In the genomic region with DNA sequence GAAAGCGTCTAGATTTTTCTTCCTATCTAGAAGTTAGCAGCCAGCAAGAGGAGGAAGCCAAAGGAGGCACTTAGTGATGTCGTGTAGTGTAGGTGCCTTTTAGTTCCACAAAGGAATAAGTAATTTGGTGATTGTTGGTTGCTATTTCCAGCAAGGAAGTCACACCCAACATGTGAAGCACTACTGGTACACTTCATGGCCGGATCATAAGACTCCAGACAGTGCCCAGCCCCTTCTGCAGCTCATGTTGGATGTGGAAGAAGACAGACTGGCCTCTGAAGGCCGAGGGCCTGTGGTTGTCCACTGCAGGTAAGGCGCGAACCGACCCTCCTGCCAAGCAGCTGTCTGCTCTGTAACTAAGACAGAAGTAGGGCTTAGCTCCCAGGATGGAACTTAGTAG, we compare ENCODE assay signal across 30 mouse cellular contexts. TPM values are rescaled to one million over a fixed set of nuclear protein-coding genes. Genes with fewer than 3 reads are reported as not detected.
DNase-seq lines count a peak whose midpoint lies in the region; ATAC-seq and TF ChIP-seq lines count a peak whose summit lies in the region.
"Had no signal": no experiment of that assay in that cellular context is flagged by ENCODE, and none has a peak within 500 bp of the region (broad histone marks: within the 10 kb centered on the region; RNA-seq: fewer than 3 reads in every experiment).

No protein-coding gene starts in this region.

- no peak overlapping the region for H3K9ac ChIP-seq in heart, embryonic 12.5 days
- H3K9ac ChIP-seq: embryonic facial prominence, embryonic 12.5 days; embryonic facial prominence, embryonic 15.5 days; forebrain, postnatal 0 days; heart, embryonic 15.5 days; hindbrain, embryonic 14.5 days had no signal

- no peaks in the 10 kb centered on the region for H3K9me3 ChIP-seq in heart, embryonic 12.5 days (replicated peaks)
- H3K9me3 ChIP-seq: embryonic facial prominence, embryonic 12.5 days; embryonic facial prominence, embryonic 15.5 days; heart, embryonic 10.5 days; heart, embryonic 15.5 days had no signal

- no peak for ATAC-seq in heart, embryonic 12.5 days (ENCODE audit: insufficient number of reproducible peaks, low FRiP score)
- ATAC-seq: forebrain, embryonic 14.5 days; forebrain, postnatal 0 days; hindbrain, postnatal 0 days; inflammation-experienced regulatory T-cells, adult 6 months; Patski had no signal

- peak; percentile 95 for DNase-seq in heart, adult 11 months
- peak; percentile 56 for DNase-seq in kidney, adult 2 months
- DNase-seq in kidney, postnatal 14 days = no peak
- peak; percentile 24 for DNase-seq in lung, postnatal 25 days (ENCODE audit: low spot score)
- DNase-seq in lung, postnatal 10 days = no peak
- DNase-seq: adrenal gland, postnatal 10 days; adrenal gland, postnatal 36 days; B cell, adult 2 months; cerebellum, adult 11 months; cerebellum, adult 2 months; cerebellum, adult 9-11 months; cerebellum, postnatal 25 days; forebrain, postnatal 0 days; gastrocnemius, postnatal 10 days; gastrocnemius, postnatal 36 days; heart, postnatal 10 days; heart, postnatal 4 days had no signal

- WGBS in heart, embryonic 12.5 days = 67% methylated on average over 7 of the region's 7 CpGs
- 79% methylated on average over 7 of the region's 7 CpGs for WGBS in kidney, adult 2 months
- WGBS in small intestine, adult 2 months = 80% methylated on average over 7 of the region's 7 CpGs

- no peak for TF ChIP-seq POLR2A in kidney, adult 2 months (IDR thresholded peaks at IDR 0.05; ENCODE audit: low read depth, low read length)
- TF ChIP-seq POLR2A in small intestine, adult 2 months (IDR thresholded peaks at IDR 0.05; ENCODE audit: low read depth, low read length) = no peak

- no peak overlapping the region for H3K27ac ChIP-seq in heart, embryonic 12.5 days (ENCODE audit: poor library complexity, severe bottlenecking)
- peak overlapping the region; percentile 42; the same call in 1 of the 2 replicates for H3K27ac ChIP-seq in kidney, adult 2 months (ENCODE audit: insufficient read depth, low read depth, low read length)
- peak overlapping the region; percentile 3; the same call in 1 of the 2 replicates for H3K27ac ChIP-seq in small intestine, adult 2 months (ENCODE audit: insufficient read depth, low read depth, low read length)
- H3K27ac ChIP-seq: embryonic facial prominence, embryonic 12.5 days; embryonic facial prominence, embryonic 15.5 days; heart, embryonic 10.5 days; heart, embryonic 15.5 days; hindbrain, embryonic 14.5 days; hindbrain, postnatal 0 days had no signal

- TF ChIP-seq CTCF in kidney, adult 2 months (conservative IDR thresholded peaks at IDR 0.05; ENCODE audit: insufficient read depth, insufficient read length, low read depth, low read length) = no peak
- no peak for TF ChIP-seq CTCF in small intestine, adult 2 months (IDR thresholded peaks at IDR 0.05; ENCODE audit: extremely low read depth, insufficient read length, insufficient replicate concordance, low read depth, low read length)

- H3K4me1 ChIP-seq in heart, embryonic 12.5 days (replicated peaks) = peaks cover 15% of the 10 kb centered on the region
- H3K4me1 ChIP-seq in kidney, adult 2 months (ENCODE audit: control insufficient read depth, insufficient read depth, low read length) = no peaks in the 10 kb centered on the region
- peaks cover 2% of the 10 kb centered on the region; the same call in 1 of the 2 replicates for H3K4me1 ChIP-seq in small intestine, adult 2 months (ENCODE audit: control insufficient read depth, insufficient read depth, insufficient read length, low read length)
- H3K4me1 ChIP-seq: embryonic facial prominence, embryonic 12.5 days; embryonic facial prominence, embryonic 15.5 days had no signal

- peaks cover 7% of the 10 kb centered on the region; the same call in 1 of the 2 replicates for H3K27me3 ChIP-seq in heart, embryonic 12.5 days (replicated peaks)
- H3K27me3 ChIP-seq in kidney, adult 2 months (replicated peaks; ENCODE audit: control insufficient read depth, insufficient read depth, low read length) = no peaks in the 10 kb centered on the region
- no peaks in the 10 kb centered on the region for H3K27me3 ChIP-seq in small intestine, adult 2 months (ENCODE audit: control insufficient read depth, insufficient read depth, low read length)
- H3K27me3 ChIP-seq: CH12.LX; embryonic facial prominence, embryonic 12.5 days; embryonic facial prominence, embryonic 15.5 days; heart, embryonic 15.5 days; Patski had no signal

- H3K4me3 ChIP-seq in heart, embryonic 12.5 days = no peak overlapping the region
- no peak overlapping the region for H3K4me3 ChIP-seq in kidney, adult 2 months (ENCODE audit: insufficient read depth, low read depth, low read length)
- peak overlapping the region; percentile 20; the same call in 1 of the 2 replicates for H3K4me3 ChIP-seq in small intestine, adult 2 months (ENCODE audit: low read depth, low read length)
- H3K4me3 ChIP-seq: embryonic facial prominence, embryonic 12.5 days; embryonic facial prominence, embryonic 15.5 days; heart, embryonic 10.5 days; heart, embryonic 15.5 days had no signal

- no peak overlapping the region for H3K4me2 ChIP-seq in heart, embryonic 12.5 days
- H3K4me2 ChIP-seq: embryonic facial prominence, embryonic 12.5 days; embryonic facial prominence, embryonic 15.5 days; heart, embryonic 15.5 days; hindbrain, embryonic 14.5 days had no signal

- H3K36me3 ChIP-seq in heart, embryonic 12.5 days = no peaks in the 10 kb centered on the region
- no peaks in the 10 kb centered on the region for H3K36me3 ChIP-seq in kidney, adult 2 months (ENCODE audit: control insufficient read depth, insufficient read depth, low read length)
- no peaks in the 10 kb centered on the region; the same call in 1 of the 2 replicates for H3K36me3 ChIP-seq in small intestine, adult 2 months (ENCODE audit: control insufficient read depth, insufficient read depth, low read length)
- H3K36me3 ChIP-seq: embryonic facial prominence, embryonic 12.5 days; embryonic facial prominence, embryonic 15.5 days; G1E; heart, embryonic 10.5 days; heart, embryonic 15.5 days had no signal

RNA-seq across cellular contexts. Expression of a gene that starts 22.7 kb away (rescaled TPM):
- 11.1 and 14.6 TPM in 2 replicates for polyA plus RNA-seq in heart, embryonic 12.5 days (2016; fragmentation: Nextera tagmentation; extraction: Ambion mirVana)
- polyA plus RNA-seq in kidney, adult 2 months (2012; rRNA removed) = 11.2 and 12.5 TPM in 2 replicates
- polyA plus RNA-seq in small intestine, adult 2 months (2012; rRNA removed) = 1.4 and 2.3 TPM in 2 replicates
- polyA plus RNA-seq: G1E had no signal

Comparison
In these comparisons a context has a peak if more than half of its experiments do, and no peak if none do; other contexts are left out.
1. DNase-seq: peak in heart, adult 11 months (single experiment), kidney, adult 2 months (single experiment) and lung, postnatal 25 days (single experiment); none in kidney, postnatal 14 days (single experiment) and lung, postnatal 10 days (single experiment).